Mouse (Mus musculus) liver, embryonic 14.5 days (tissue): ENCODE measurements around the gene Siah2.

Experiments
- CTCF ChIP-seq: IDR thresholded peaks from 2 replicates; pipeline ENCODE4 v1.5.1; 2016; ENCODE audit warnings: antibody characterized with exemption, low read depth, control low read depth
- EP300 ChIP-seq: IDR thresholded peaks from 2 replicates; pipeline ENCODE4 v1.6.1; 2016; ENCODE audit warnings: antibody characterized with exemption, low read depth

DNA sequence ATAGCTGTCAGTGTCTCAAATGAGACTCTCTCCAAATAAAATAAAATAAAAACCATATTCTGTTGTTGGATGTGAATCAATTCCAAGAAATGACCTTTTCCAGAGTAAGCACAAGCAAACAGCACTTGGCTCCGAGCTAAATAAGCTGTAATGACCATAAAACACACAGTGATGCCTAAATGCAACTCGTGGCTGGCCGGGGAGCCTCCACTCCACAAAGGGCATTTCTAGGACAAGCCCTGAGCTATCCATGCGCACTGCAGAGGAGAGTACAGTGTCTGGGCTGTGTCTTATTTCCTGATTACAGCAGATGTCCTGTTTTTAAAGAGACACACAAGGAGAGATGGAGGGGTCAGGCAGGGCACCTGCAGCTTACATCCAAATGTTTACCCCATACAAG lies 12.2 kb downstream of the Siah2 start:
- TF ChIP-seq CTCF (no peak), EP300 (no peak)
